Mouse (Mus musculus) olfactory bulb, adult 2 months (tissue): ENCODE data around the gene Rap1gap.

Experiments
- CTCF ChIP-seq: fragments of 200-500 bp; IDR thresholded peaks from 2 replicates; pipeline ENCODE4 v1.5.1; 2012; ENCODE audit warnings: low read depth, mild to moderate bottlenecking, low read length, moderate library complexity; ENCODE audit not compliant: insufficient read depth
- POLR2A ChIP-seq: fragments of 200-500 bp; IDR thresholded peaks from 2 replicates; pipeline ENCODE4 v1.6.1; 2012; ENCODE audit warnings: mild to moderate bottlenecking, low read depth, low read length, moderate library complexity; ENCODE audit not compliant: insufficient read depth

DNA sequence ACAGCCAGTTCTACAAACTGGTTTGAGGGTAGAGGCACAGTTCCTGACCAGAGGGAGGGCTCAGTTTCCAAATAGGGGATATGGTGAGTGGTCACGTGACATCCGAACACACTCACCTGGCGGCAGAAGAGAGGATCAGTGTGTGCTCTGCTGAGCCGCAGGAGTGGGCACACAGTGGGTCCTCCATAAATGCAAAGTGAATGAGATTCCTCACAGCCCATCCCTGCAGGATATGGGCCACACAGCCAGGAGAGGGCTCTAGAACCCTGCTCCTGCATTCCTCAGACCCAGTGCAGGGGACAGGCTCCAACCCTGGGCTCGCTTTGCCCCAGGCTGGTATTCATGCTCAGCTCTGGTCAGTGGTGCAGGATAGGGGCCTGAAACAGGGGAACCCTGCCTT is 68.9 kb downstream of the Rap1gap start:
- TF ChIP-seq CTCF = no peak
- no peak for TF ChIP-seq POLR2A
